Mouse (Mus musculus) adrenal gland, postnatal 14 days (tissue): ENCODE measurements around the gene Gadd45a. TPM values are rescaled to one million over a fixed set of nuclear protein-coding genes. Genes with fewer than 3 reads are reported as not detected.
A peak's percentile ranks its signal among the peaks of the same experiment; 100 is the strongest.
"Not testable (repeated sequence)": the region's sequence is repeated elsewhere in the genome, so short reads cannot be mapped to it uniquely, and the experiment has no call there.

Source experiments
- DNase-seq: peaks from one replicate; pipeline ENCODE4 v3.0.0; 2021; ENCODE audit warnings: mixed read lengths
- total RNA-seq: library from RNA; stranded (reverse); gene quantifications from 2 replicates; pipeline ENCODE4 v1.2.3, GENCODE M21; 2021

Gadd45a gene
- total RNA-seq, 1 experiment from 2014 or later, result 25.8 TPM

- DNase-seq, result no peak
Observed at GRCm38 (mm10) chr6:67048880-67049694, 11.8 kb upstream of the Gadd45a start.

GRCm38 (mm10) chr6:67048052-67048691 lies 10.9 kb upstream of the Gadd45a start:
- no peak for DNase-seq

- DNase-seq, result no peak
Observed at GRCm38 (mm10) chr6:67046937-67047336, 9.7 kb upstream of the Gadd45a start.

GRCm38 (mm10) chr6:67045424-67045823 lies 8.2 kb upstream of the Gadd45a start:
- DNase-seq, result no peak

GRCm38 (mm10) chr6:67040904-67041410 lies 3.7 kb upstream of the Gadd45a start:
- DNase-seq, result no peak

- no peak for DNase-seq
Observed at GRCm38 (mm10) chr6:67038964-67039363, 1.7 kb upstream of the Gadd45a start.

- DNase-seq, result peak; percentile 93
Observed at GRCm38 (mm10) chr6:67036356-67036811, 873 bp downstream of the Gadd45a start.

- no peak for DNase-seq
Observed at GRCm38 (mm10) chr6:67035388-67036299, 1.6 kb downstream of the Gadd45a start.

GRCm38 (mm10) chr6:67034331-67035130 lies 2.7 kb downstream of the Gadd45a start:
- no peak for DNase-seq

- no peak for DNase-seq
Observed at GRCm38 (mm10) chr6:67033604-67034003, 3.7 kb downstream of the Gadd45a start.

GRCm38 (mm10) chr6:67032972-67033371 lies 4.3 kb downstream of the Gadd45a start:
- DNase-seq, result not testable (repeated sequence)

- not testable (repeated sequence) for DNase-seq
Observed at GRCm38 (mm10) chr6:67032551-67032950, 4.7 kb downstream of the Gadd45a start.

GRCm38 (mm10) chr6:67030846-67031245 lies 6.4 kb downstream of the Gadd45a start:
- no peak for DNase-seq

- DNase-seq, result no peak
Observed at GRCm38 (mm10) chr6:67030416-67030815, 6.8 kb downstream of the Gadd45a start.

- DNase-seq, result no peak
Observed at GRCm38 (mm10) chr6:67029987-67030386, 7.3 kb downstream of the Gadd45a start.

GRCm38 (mm10) chr6:67029312-67029950 lies 7.8 kb downstream of the Gadd45a start:
- DNase-seq, result no peak

GRCm38 (mm10) chr6:67027438-67028142 lies 9.7 kb downstream of the Gadd45a start:
- peak; percentile 52 for DNase-seq

GRCm38 (mm10) chr6:67026661-67027060 lies 10.6 kb downstream of the Gadd45a start:
- DNase-seq, result no peak

GRCm38 (mm10) chr6:67023729-67024128 lies 13.5 kb downstream of the Gadd45a start:
- DNase-seq, result no peak

- no peak for DNase-seq
Observed at GRCm38 (mm10) chr6:67021308-67021707, 15.9 kb downstream of the Gadd45a start.
